In genomic region chr1:118649933-118650770, GRCm38 (mm10) we compare ENCODE assay signal across 12 mouse cellular contexts. TPM values are rescaled to one million over a fixed set of nuclear protein-coding genes. Genes with fewer than 3 reads are reported as not detected.
A peak's percentile ranks its signal among the peaks of the same experiment; 100 is the strongest.
DNase-seq lines count a peak whose midpoint lies in the region; ATAC-seq and TF ChIP-seq lines count a peak whose summit lies in the region.
"Had no signal": no experiment of that assay in that cellular context is flagged by ENCODE, and none has a peak within 500 bp of the region (broad histone marks: within the 10 kb centered on the region; RNA-seq: fewer than 3 reads in every experiment).

No protein-coding gene starts in this region.

- no peak for ATAC-seq in frontal cortex, adult (ENCODE audit: low TSS enrichment)

- no peak overlapping the region for H3K4me3 ChIP-seq in gastrocnemius, adult 2 months
- H3K4me3 ChIP-seq: embryonic facial prominence, embryonic 12.5 days; limb, embryonic 15.5 days had no signal

- peak overlapping the region; percentile 63 for H3K27ac ChIP-seq in gastrocnemius, adult 2 months
- H3K27ac ChIP-seq: embryonic facial prominence, embryonic 12.5 days; limb, embryonic 15.5 days had no signal

- DNase-seq in gastrocnemius, adult 2 months = peak; percentile 71
- DNase-seq in gastrocnemius, postnatal 14 days = no peak
- peak; percentile 66 for DNase-seq in urinary bladder, postnatal 14 days (ENCODE audit: low spot score)
- no peak for DNase-seq in urinary bladder, adult 2 months (ENCODE audit: low spot score)
- peak; percentile 69 to 82 for DNase-seq in lung, adult 18-20 months
- DNase-seq in adrenal gland, postnatal 4 days (ENCODE audit: low spot score in 2 of 2) = no peak
- no peak for DNase-seq in adipocyte (ENCODE audit: low spot score)
- DNase-seq: heart, postnatal 4 days; thymus, postnatal 25 days had no signal

- no peak for TF ChIP-seq CTCF in gastrocnemius, adult 2 months (IDR thresholded peaks at IDR 0.05)

- intact Hi-C loops in gastrocnemius, adult 2 months (cut with DNase I) = no loop called here
- intact Hi-C loops in gastrocnemius, postnatal 14 days (cut with DNase I; ENCODE audit: low total_unique reads) = no loop called here

RNA-seq across cellular contexts. Expression of gene Tfcp2l1, which starts 22.4 kb away (rescaled TPM):
- total RNA-seq in gastrocnemius, adult 2 months (2021) = 10 to 100 TPM in 1 of 2 experiments, 1 to 10 TPM in 1; 1.1 to 11.6 TPM
- 1 to 10 TPM in 1 of 2 experiments, under 1 TPM in 1; 0.41 to 1.8 TPM for total RNA-seq in gastrocnemius, postnatal 14 days (2021)
- 5.0 and 6.2 TPM in 2 replicates for polyA plus RNA-seq in urinary bladder, adult 2 months (2012; rRNA removed)
- 10 to 100 TPM in 1 of 2 experiments, 1 to 10 TPM in 1; 1.9 to 24.2 TPM for total RNA-seq in adrenal gland, postnatal 4 days (2021)

Comparison
In these comparisons a context has a peak if more than half of its experiments do, and no peak if none do; other contexts are left out.
1. DNase-seq: peak in gastrocnemius, adult 2 months (single experiment), urinary bladder, postnatal 14 days (single experiment) and lung, adult 18-20 months (2 of 2); none in gastrocnemius, postnatal 14 days (single experiment), urinary bladder, adult 2 months (single experiment), adrenal gland, postnatal 4 days (0 of 2) and adipocyte (single experiment).